Mouse (Mus musculus): Measurements from ENCODE around the gene Tph2.
"Not testable (repeated sequence)": the region's sequence is repeated elsewhere in the genome, so short reads cannot be mapped to it uniquely, and the experiment has no call there.

Tph2 gene

GRCm38 (mm10) chr10:115184697-115185096 lies at the start of gene Tph2:
Gene Tph2 (minus strand): TSS chr10:115185022.
- peak; percentile 66 to 86 for DNase-seq (ENCODE audit: inconsistent age in 2 of 2, low spot score in 1 of 2)

- DNase-seq (ENCODE audit: inconsistent age in 2 of 2, low spot score in 1 of 2), result no peak
Measured at GRCm38 (mm10) chr10:115233798-115234197, 49.0 kb upstream of the Tph2 start.

GRCm38 (mm10) chr10:115232513-115232912 lies 47.7 kb upstream of the Tph2 start:
- DNase-seq (ENCODE audit: inconsistent age in 2 of 2, low spot score in 1 of 2), result no peak

GRCm38 (mm10) chr10:115229023-115229422 lies 44.2 kb upstream of the Tph2 start:
- DNase-seq (ENCODE audit: inconsistent age in 2 of 2, low spot score in 1 of 2), result no peak

- DNase-seq (ENCODE audit: inconsistent age in 2 of 2, low spot score in 1 of 2), result no peak
Measured at GRCm38 (mm10) chr10:115226586-115226985, 41.8 kb upstream of the Tph2 start.

GRCm38 (mm10) chr10:115223845-115224244 lies 39.0 kb upstream of the Tph2 start:
- no peak for DNase-seq (ENCODE audit: inconsistent age in 2 of 2, low spot score in 1 of 2)

GRCm38 (mm10) chr10:115212916-115213580 lies 28.2 kb upstream of the Tph2 start:
- no peak for DNase-seq (ENCODE audit: inconsistent age in 2 of 2, low spot score in 1 of 2)

- DNase-seq (ENCODE audit: inconsistent age in 2 of 2, low spot score in 1 of 2), result no peak
Measured at GRCm38 (mm10) chr10:115205825-115206224, 21.0 kb upstream of the Tph2 start.

GRCm38 (mm10) chr10:115205284-115205683 lies 20.5 kb upstream of the Tph2 start:
- no peak for DNase-seq (ENCODE audit: inconsistent age in 2 of 2, low spot score in 1 of 2)

- no peak for DNase-seq (ENCODE audit: inconsistent age in 2 of 2, low spot score in 1 of 2)
Measured at GRCm38 (mm10) chr10:115191214-115191613, 6.4 kb upstream of the Tph2 start.

GRCm38 (mm10) chr10:115187390-115187789 lies 2.6 kb upstream of the Tph2 start:
- no peak for DNase-seq (ENCODE audit: inconsistent age in 2 of 2, low spot score in 1 of 2)

- DNase-seq (ENCODE audit: inconsistent age in 2 of 2, low spot score in 1 of 2), result no peak
Measured at GRCm38 (mm10) chr10:115181034-115181433, 3.8 kb downstream of the Tph2 start.

- not testable (repeated sequence) for DNase-seq (ENCODE audit: inconsistent age in 2 of 2, low spot score in 1 of 2)
Measured at GRCm38 (mm10) chr10:115178019-115178418, 6.8 kb downstream of the Tph2 start.

GRCm38 (mm10) chr10:115175591-115175991 lies 9.2 kb downstream of the Tph2 start:
- DNase-seq (ENCODE audit: inconsistent age in 2 of 2, low spot score in 1 of 2), result no peak

GRCm38 (mm10) chr10:115173336-115173735 lies 11.5 kb downstream of the Tph2 start:
- DNase-seq (ENCODE audit: inconsistent age in 2 of 2, low spot score in 1 of 2), result no peak

GRCm38 (mm10) chr10:115171351-115171818 lies 13.4 kb downstream of the Tph2 start:
- no peak for DNase-seq (ENCODE audit: inconsistent age in 2 of 2, low spot score in 1 of 2)

GRCm38 (mm10) chr10:115170496-115171350 lies 14.1 kb downstream of the Tph2 start:
- no peak for DNase-seq (ENCODE audit: inconsistent age in 2 of 2, low spot score in 1 of 2)

GRCm38 (mm10) chr10:115169410-115169809 lies 15.4 kb downstream of the Tph2 start:
- no peak for DNase-seq (ENCODE audit: inconsistent age in 2 of 2, low spot score in 1 of 2)

- DNase-seq (ENCODE audit: inconsistent age in 2 of 2, low spot score in 1 of 2), result no peak
Measured at GRCm38 (mm10) chr10:115160289-115160688, 24.5 kb downstream of the Tph2 start.

- no peak for DNase-seq (ENCODE audit: inconsistent age in 2 of 2, low spot score in 1 of 2)
Measured at GRCm38 (mm10) chr10:115147308-115147707, 37.5 kb downstream of the Tph2 start.

- no peak for DNase-seq (ENCODE audit: inconsistent age in 2 of 2, low spot score in 1 of 2)
Measured at GRCm38 (mm10) chr10:115146257-115146898, 38.4 kb downstream of the Tph2 start.

- no peak for DNase-seq (ENCODE audit: inconsistent age in 2 of 2, low spot score in 1 of 2)
Measured at GRCm38 (mm10) chr10:115144542-115144941, 40.3 kb downstream of the Tph2 start.
